Mouse (Mus musculus): Measurements from ENCODE around the gene Nbas. TPM values are rescaled to one million over a fixed set of nuclear protein-coding genes. Genes with fewer than 3 reads are reported as not detected.

Nbas gene
- polyA plus RNA-seq, 1 experiment from 2014 or later: 6.9 TPM

DNA sequence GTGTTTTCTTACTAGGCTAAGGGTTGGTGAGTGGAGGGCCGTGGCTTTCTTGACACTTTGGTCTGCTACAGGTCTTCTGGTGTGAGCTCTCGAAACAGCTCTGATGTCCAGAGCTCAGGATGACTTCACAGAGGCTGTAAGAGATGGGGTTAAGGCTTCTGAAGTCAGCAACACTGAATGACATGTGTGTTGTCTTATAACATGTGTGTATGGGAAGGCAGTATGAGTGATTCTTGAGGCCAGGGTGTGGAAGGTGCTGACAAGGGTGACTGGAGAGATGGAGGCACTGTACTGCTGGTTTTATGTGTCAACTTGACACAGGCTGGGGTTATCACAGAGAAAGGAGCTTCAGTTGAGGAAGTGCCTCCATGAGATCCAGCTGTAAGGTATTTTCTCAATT lies 338.1 kb downstream of the Nbas start:
- no peak for ATAC-seq (replicated peaks; ENCODE audit: extremely low read depth, insufficient read depth, low FRiP score)
- H3K36me3 ChIP-seq (ENCODE audit: control insufficient read depth, insufficient read depth): no peaks in the 10 kb centered on the region
- H3K27me3 ChIP-seq (ENCODE audit: control insufficient read depth, insufficient read depth, low read length): no peaks in the 10 kb centered on the region
- H3K4me1 ChIP-seq (ENCODE audit: control insufficient read depth, insufficient read depth, low read length): no peaks in the 10 kb centered on the region
- 70% methylated on average over 2 of the region's 2 CpGs for WGBS
- no peak overlapping the region for H3K4me2 ChIP-seq (ENCODE audit: low read depth, low read length)
- H3K4me3 ChIP-seq (ENCODE audit: low read length): no peak overlapping the region
- no peak overlapping the region for H3K9ac ChIP-seq (ENCODE audit: low read length)
- H3K9me3 ChIP-seq (replicated peaks; ENCODE audit: control insufficient read depth, low read length): no peaks in the 10 kb centered on the region
- no peak overlapping the region for H3K27ac ChIP-seq (ENCODE audit: low read length)

DNA sequence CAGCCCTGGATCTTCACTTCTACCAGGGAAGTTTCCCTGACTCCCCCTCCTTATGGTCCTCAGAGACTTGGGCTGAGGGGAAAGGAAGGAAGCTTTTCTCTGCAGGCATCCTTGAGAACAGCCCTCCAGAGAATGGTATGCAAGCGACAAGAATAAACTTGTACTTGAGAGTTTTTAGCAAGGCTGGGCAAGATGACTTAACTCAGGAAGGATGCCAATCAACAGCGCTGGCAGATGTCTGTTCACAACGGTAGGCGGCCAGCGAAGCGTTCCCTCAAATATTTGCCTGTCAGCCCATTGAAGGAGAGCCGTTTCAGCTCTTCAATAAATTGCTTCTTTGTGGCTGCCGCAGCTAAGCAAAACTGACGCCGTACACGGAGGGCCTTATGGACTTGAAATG lies 340.1 kb downstream of the Nbas start:
- Histone ChIP-seq H3K4me3 (ENCODE audit: low read length) (no peak overlapping the region), H3K27ac (ENCODE audit: low read length) (no peak overlapping the region), H3K36me3 (ENCODE audit: control insufficient read depth, insufficient read depth) (no peaks in the 10 kb centered on the region), H3K27me3 (ENCODE audit: control insufficient read depth, insufficient read depth, low read length) (no peaks in the 10 kb centered on the region), H3K4me1 (ENCODE audit: control insufficient read depth, insufficient read depth, low read length) (no peaks in the 10 kb centered on the region), H3K4me2 (ENCODE audit: low read depth, low read length) (no peak overlapping the region), H3K9ac (ENCODE audit: low read length) (no peak overlapping the region), H3K9me3 (replicated peaks; ENCODE audit: control insufficient read depth, low read length) (no peaks in the 10 kb centered on the region)
- WGBS: 68% methylated on average over 11 of the region's 11 CpGs
- no peak for ATAC-seq (replicated peaks; ENCODE audit: extremely low read depth, insufficient read depth, low FRiP score)

DNA sequence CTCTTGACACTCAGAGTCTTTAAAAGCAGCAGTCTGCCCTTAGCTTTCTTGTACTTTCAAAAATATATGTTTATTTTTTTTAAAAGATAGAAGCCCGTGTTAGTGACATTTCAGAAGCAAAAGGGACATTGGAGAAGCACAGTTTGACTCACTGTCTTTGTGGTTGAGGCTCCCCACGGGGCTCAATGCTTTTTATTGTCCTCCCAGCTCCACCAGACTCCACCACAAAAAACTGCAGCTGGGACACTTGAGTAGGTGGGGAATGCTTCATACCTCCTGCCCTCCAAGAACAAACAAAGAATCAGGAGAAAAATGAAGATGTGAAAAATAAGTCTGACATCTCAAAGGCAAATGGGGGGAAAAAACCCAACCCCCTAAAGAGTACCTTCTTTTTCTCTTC lies 344.1 kb downstream of the Nbas start:
- no peaks in the 10 kb centered on the region for H3K4me1 ChIP-seq (ENCODE audit: control insufficient read depth, insufficient read depth, low read length)
- no peak overlapping the region for H3K9ac ChIP-seq (ENCODE audit: low read length)
- ATAC-seq (replicated peaks; ENCODE audit: extremely low read depth, insufficient read depth, low FRiP score): no peak
- no peaks in the 10 kb centered on the region for H3K9me3 ChIP-seq (replicated peaks; ENCODE audit: control insufficient read depth, low read length)
- no peak overlapping the region for H3K4me2 ChIP-seq (ENCODE audit: low read depth, low read length)
- no peaks in the 10 kb centered on the region for H3K36me3 ChIP-seq (ENCODE audit: control insufficient read depth, insufficient read depth)
- 18% methylated on average over 2 of the region's 2 CpGs for WGBS
- H3K4me3 ChIP-seq (ENCODE audit: low read length): no peak overlapping the region
- H3K27ac ChIP-seq (ENCODE audit: low read length): no peak overlapping the region
- H3K27me3 ChIP-seq (ENCODE audit: control insufficient read depth, insufficient read depth, low read length): no peaks in the 10 kb centered on the region

DNA sequence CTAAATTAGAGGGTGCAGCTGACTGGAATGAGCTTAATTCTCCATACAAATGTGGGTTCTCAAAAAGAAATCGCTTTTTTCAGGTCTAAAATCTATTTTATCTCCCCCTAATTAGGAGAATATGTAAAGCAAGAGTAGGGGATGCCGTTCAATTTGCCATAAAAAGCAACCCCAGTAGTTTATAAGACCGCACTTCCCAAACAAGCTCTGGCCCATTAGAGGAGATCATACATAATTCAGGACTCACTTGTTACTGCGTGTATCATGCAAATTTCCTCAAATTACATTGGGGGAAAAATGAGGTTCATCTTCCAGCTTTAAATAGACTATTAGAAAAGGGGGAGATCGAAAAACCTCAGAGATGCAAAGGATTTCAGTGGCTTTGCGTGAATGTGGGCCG lies 346.7 kb downstream of the Nbas start:
- WGBS: 78% methylated on average over 7 of the region's 7 CpGs
- no peak overlapping the region for H3K9ac ChIP-seq (ENCODE audit: low read length)
- H3K4me1 ChIP-seq (ENCODE audit: control insufficient read depth, insufficient read depth, low read length): no peaks in the 10 kb centered on the region
- no peaks in the 10 kb centered on the region for H3K9me3 ChIP-seq (replicated peaks; ENCODE audit: control insufficient read depth, low read length)
- H3K27me3 ChIP-seq (ENCODE audit: control insufficient read depth, insufficient read depth, low read length): no peaks in the 10 kb centered on the region
- H3K4me2 ChIP-seq (ENCODE audit: low read depth, low read length): no peak overlapping the region
- H3K27ac ChIP-seq (ENCODE audit: low read length): no peak overlapping the region
- no peak overlapping the region for H3K4me3 ChIP-seq (ENCODE audit: low read length)
- no peak for ATAC-seq (replicated peaks; ENCODE audit: extremely low read depth, insufficient read depth, low FRiP score)
- no peaks in the 10 kb centered on the region for H3K36me3 ChIP-seq (ENCODE audit: control insufficient read depth, insufficient read depth)

DNA sequence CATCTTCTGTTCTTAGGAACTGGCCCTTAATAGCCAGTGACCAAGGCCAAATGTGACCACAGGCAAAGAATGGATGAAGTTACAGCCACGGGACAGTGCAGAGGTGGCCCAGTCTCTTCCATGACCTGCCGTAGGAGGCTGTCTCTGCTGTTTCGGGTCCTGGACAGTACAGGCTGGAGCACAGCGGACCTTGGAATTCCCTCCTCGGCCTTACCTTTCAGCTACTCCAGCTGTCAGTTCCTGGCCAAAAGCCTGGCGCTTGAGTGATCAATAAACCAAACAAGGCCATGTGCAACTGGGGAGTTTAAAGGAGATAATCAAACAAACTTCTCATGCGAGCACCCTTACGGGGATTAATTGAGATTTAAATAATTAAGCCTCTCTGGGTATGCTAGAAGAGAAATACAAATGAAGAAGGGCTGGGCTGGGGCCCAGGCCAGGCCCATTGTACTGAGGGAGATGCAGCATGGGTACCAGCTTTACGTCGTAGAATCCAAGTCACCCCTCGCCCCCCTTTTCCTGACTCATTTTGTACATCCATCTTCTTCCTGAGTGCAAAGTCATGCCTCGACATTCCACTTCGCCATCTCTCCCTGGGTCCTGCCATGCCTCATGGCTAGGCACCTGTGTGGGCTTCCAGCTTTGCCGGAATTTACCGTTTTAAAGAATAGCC lies 353.4 kb downstream of the Nbas start:
- Histone ChIP-seq H3K4me1 (ENCODE audit: control insufficient read depth, insufficient read depth, low read length) (no peaks in the 10 kb centered on the region), H3K4me3 (ENCODE audit: low read length) (no peak overlapping the region), H3K27me3 (ENCODE audit: control insufficient read depth, insufficient read depth, low read length) (no peaks in the 10 kb centered on the region), H3K9ac (ENCODE audit: low read length) (no peak overlapping the region), H3K4me2 (ENCODE audit: low read depth, low read length) (no peak overlapping the region), H3K36me3 (ENCODE audit: control insufficient read depth, insufficient read depth) (no peaks in the 10 kb centered on the region), H3K27ac (ENCODE audit: low read length) (no peak overlapping the region), H3K9me3 (replicated peaks; ENCODE audit: control insufficient read depth, low read length) (no peaks in the 10 kb centered on the region)
- ATAC-seq (replicated peaks; ENCODE audit: extremely low read depth, insufficient read depth, low FRiP score): no peak
- WGBS: 84% methylated on average over 15 of the region's 15 CpGs

DNA sequence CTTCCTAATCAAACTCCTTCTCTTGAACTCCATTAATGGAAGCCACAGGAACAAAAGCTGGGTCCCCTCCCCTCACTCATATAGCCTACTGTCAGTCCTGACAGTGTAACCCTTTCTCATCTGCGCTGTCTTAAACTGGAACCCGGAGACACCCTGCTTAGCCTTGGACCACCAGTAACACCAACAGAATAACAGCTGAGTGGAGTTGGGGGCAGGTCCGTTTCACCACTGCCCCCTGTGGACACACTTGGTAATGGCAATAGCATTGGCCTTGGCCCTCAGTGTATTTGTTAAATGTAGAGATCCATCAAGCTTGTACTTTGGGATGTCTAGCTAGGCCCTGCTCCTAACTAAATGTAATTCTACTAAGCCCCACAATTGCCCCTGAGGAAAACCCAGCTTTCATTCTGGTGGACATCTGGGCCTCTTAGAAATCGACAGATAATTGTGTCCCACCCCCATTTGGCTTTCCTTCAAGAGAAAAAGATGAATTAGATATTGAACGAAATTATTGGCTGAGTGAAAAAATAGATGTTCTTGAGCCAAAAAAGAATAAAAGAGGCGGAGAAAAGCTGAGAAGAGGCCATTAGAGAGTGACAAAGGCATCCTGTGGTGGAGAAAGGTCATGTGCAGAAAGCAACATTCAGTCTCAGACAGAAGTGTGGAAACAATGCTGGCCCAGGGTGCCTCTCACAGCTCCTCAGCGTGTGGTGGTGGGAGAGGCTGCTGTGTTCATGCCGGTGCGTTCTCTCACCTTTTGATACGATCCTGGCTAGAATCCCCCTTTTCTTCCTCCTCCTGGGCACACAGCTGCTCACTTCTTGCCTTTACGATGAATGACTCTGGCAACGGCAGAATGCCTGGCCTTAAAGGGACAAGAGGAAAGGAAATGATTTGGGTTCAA lies 358.1 kb downstream of the Nbas start:
- WGBS: 56% methylated on average over 12 of the region's 12 CpGs
- ATAC-seq (replicated peaks; ENCODE audit: extremely low read depth, insufficient read depth, low FRiP score): no peak

More for the DNA sequence above, 358.1 kb downstream of the Nbas start:
- Histone ChIP-seq H3K9ac (ENCODE audit: low read length) (no peak overlapping the region), H3K9me3 (replicated peaks; ENCODE audit: control insufficient read depth, low read length) (no peaks in the 10 kb centered on the region), H3K4me2 (ENCODE audit: low read depth, low read length) (no peak overlapping the region), H3K4me3 (ENCODE audit: low read length) (no peak overlapping the region), H3K4me1 (ENCODE audit: control insufficient read depth, insufficient read depth, low read length) (no peaks in the 10 kb centered on the region), H3K27me3 (ENCODE audit: control insufficient read depth, insufficient read depth, low read length) (no peaks in the 10 kb centered on the region), H3K36me3 (ENCODE audit: control insufficient read depth, insufficient read depth) (no peaks in the 10 kb centered on the region), H3K27ac (ENCODE audit: low read length) (no peak overlapping the region)

Other genes with a start within 250 kb of the Nbas start
- gene Ddx1, start 19.9 kb upstream of the Nbas start, polyA plus RNA-seq (2015; fragmentation: Nextera tagmentation; extraction: Ambion mirVana): 83.8 and 89.4 TPM in 2 replicates

All from heart, embryonic 16.5 days (tissue).